Mouse (Mus musculus) limb, embryonic 14.5 days (tissue): ENCODE data around the gene Fam92b. TPM values are rescaled to one million over a fixed set of nuclear protein-coding genes. Genes with fewer than 3 reads are reported as not detected.

ENCODE experiments used
- ATAC-seq: fragments of 200-750 bp; cut with Nextera tagmentation; 2 replicates; pipeline ENCODE4 v1.8.0; 2017; ENCODE audit warnings: low read depth, moderate number of reproducible peaks, moderate TSS enrichment; ENCODE audit not compliant: low FRiP score
- DNase-seq: peaks from one replicate; pipeline ENCODE4 v3.0.0-alpha.2; 2015; ENCODE audit warnings: low spot score
- H3K27ac ChIP-seq: fragments of 300-500 bp; sonication (generic); replicated peaks from 2 replicates; pipeline ENCODE4 v1.5.1; 2014; ENCODE audit warnings: low read depth, mild to moderate bottlenecking, low read length, moderate library complexity, mixed read lengths
- H3K27me3 ChIP-seq: fragments of 300-500 bp; sonication (generic); 2 replicates; pipeline ENCODE4 v1.6.1; 2014; ENCODE audit warnings: low read length, mixed read lengths; ENCODE audit not compliant: control insufficient read depth, insufficient read depth
- H3K36me3 ChIP-seq: fragments of 300-500 bp; sonication (generic); 2 replicates; pipeline ENCODE4 v1.6.1; 2014; ENCODE audit warnings: mild to moderate bottlenecking, low read length, moderate library complexity, mixed read lengths; ENCODE audit not compliant: control insufficient read depth, insufficient read depth
- H3K4me1 ChIP-seq: fragments of 300-500 bp; sonication (generic); 2 replicates; pipeline ENCODE4 v1.6.1; 2014; ENCODE audit warnings: antibody characterized with exemption, low read length, mixed read lengths; ENCODE audit not compliant: control insufficient read depth, insufficient read depth
- H3K4me2 ChIP-seq: fragments of 300-500 bp; sonication (generic); replicated peaks from 2 replicates; pipeline ENCODE4 v1.6.1; 2014; ENCODE audit warnings: low read depth, mild to moderate bottlenecking, low read length, moderate library complexity; ENCODE audit not compliant: severe bottlenecking
- H3K4me3 ChIP-seq: fragments of 300-500 bp; sonication (generic); replicated peaks from 2 replicates; pipeline ENCODE4 v1.5.1; 2014; ENCODE audit warnings: low read length
- H3K9ac ChIP-seq: fragments of 300-500 bp; sonication (generic); 2 replicates; pipeline ENCODE4 v1.6.1; 2014; ENCODE audit warnings: mild to moderate bottlenecking, low read depth, low read length, moderate library complexity; ENCODE audit not compliant: severe bottlenecking
- H3K9me3 ChIP-seq: fragments of 300-500 bp; sonication (generic); 2 replicates; pipeline ENCODE4 v1.6.1; 2016; ENCODE audit warnings: low read length; ENCODE audit not compliant: control insufficient read depth
- POLR2A ChIP-seq: fragments of 200-500 bp; IDR thresholded peaks from 2 replicates; pipeline ENCODE4 v1.8.0; 2012; ENCODE audit warnings: inconsistent platforms, mild to moderate bottlenecking, moderate library complexity, borderline replicate concordance; ENCODE audit not compliant: insufficient read depth, insufficient read length; ENCODE audit errors: extremely low read depth
- WGBS: fragments of 180-500 bp; shearing (Covaris S2); extraction: QIAGEN DNeasy Blood & Tissue Kit; methylation state at CpG from one replicate; pipeline ENCODE4 v1.1.7; 2014; 5-methylcytosine and 5-hydroxymethylcytosine counted together
- polyA plus RNA-seq, 2 experiments: library from polyadenylated mRNA; depleted of rRNA in 1 of 2; stranded (reverse) in 1 of 2; unstranded in 1 of 2; fragments of >200 nt; fragmentation: Nextera tagmentation in 1 of 2; extraction: Ambion mirVana in 1 of 2; gene quantifications; 2 replicates each; pipeline versions ENCODE4 v1.2.1 to v1.2.3; 2012 to 2014

The Fam92b gene
- polyA plus RNA-seq, 2 experiments: not detected

- ATAC-seq (no peak), DNase-seq (no peak)
- Histone ChIP-seq H3K4me2 (no peak overlapping the region), H3K4me1 (no peaks in the 10 kb centered on the region), H3K4me3 (no peak overlapping the region), H3K27me3 (no peaks in the 10 kb centered on the region), H3K9me3 (no peaks in the 10 kb centered on the region), H3K9ac (no peak overlapping the region), H3K36me3 (no peaks in the 10 kb centered on the region), H3K27ac (no peak overlapping the region)
- TF ChIP-seq POLR2A: no peak
- WGBS: 51% methylated on average over 14 of the region's 14 CpGs
Measured at GRCm38 (mm10) chr8:120126357-120127161, 50.7 kb downstream of the Fam92b start.

- no peak for DNase-seq
- H3K4me2 ChIP-seq: no peak overlapping the region
- no peak for TF ChIP-seq POLR2A
- H3K27ac ChIP-seq: no peak overlapping the region
- no peaks in the 10 kb centered on the region for H3K27me3 ChIP-seq
- H3K36me3 ChIP-seq: no peaks in the 10 kb centered on the region
- H3K4me3 ChIP-seq: no peak overlapping the region
- 46% methylated on average over 7 of the region's 7 CpGs for WGBS
- H3K4me1 ChIP-seq: no peaks in the 10 kb centered on the region
- ATAC-seq: no peak
- no peaks in the 10 kb centered on the region for H3K9me3 ChIP-seq
- 0 out of 2 replicates have a peak overlapping the region, but pooled peaks have one; percentile 12 for H3K9ac ChIP-seq
Measured at GRCm38 (mm10) chr8:120124836-120125389, 52.4 kb downstream of the Fam92b start.

GRCm38 (mm10) chr8:120124261-120124660 lies 53.0 kb downstream of the Fam92b start:
- H3K36me3 ChIP-seq: no peaks in the 10 kb centered on the region
- no peak overlapping the region for H3K4me2 ChIP-seq
- DNase-seq: no peak
- H3K4me1 ChIP-seq: no peaks in the 10 kb centered on the region
- ATAC-seq: no peak
- no peaks in the 10 kb centered on the region for H3K27me3 ChIP-seq
- no peak overlapping the region for H3K4me3 ChIP-seq
- H3K9me3 ChIP-seq: no peaks in the 10 kb centered on the region
- 0 out of 2 replicates have a peak overlapping the region, but pooled peaks have one; percentile 12 for H3K9ac ChIP-seq
- TF ChIP-seq POLR2A: no peak
- no peak overlapping the region for H3K27ac ChIP-seq
- WGBS: 27% methylated on average over 6 of the region's 6 CpGs

GRCm38 (mm10) chr8:120120951-120121350 lies 56.3 kb downstream of the Fam92b start:
- ATAC-seq: no peak
- WGBS: 41% methylated on average over 5 of the region's 5 CpGs
- H3K4me1 ChIP-seq: no peaks in the 10 kb centered on the region
- no peak for TF ChIP-seq POLR2A
- H3K4me2 ChIP-seq: no peak overlapping the region
- H3K4me3 ChIP-seq: no peak overlapping the region
- peaks cover 4% of the 10 kb centered on the region; the same call in 1 of the 2 replicates for H3K27me3 ChIP-seq
- no peaks in the 10 kb centered on the region for H3K36me3 ChIP-seq
- no peak overlapping the region; the same call in 1 of the 2 replicates for H3K9ac ChIP-seq
- no peak overlapping the region for H3K27ac ChIP-seq
- DNase-seq: no peak
- H3K9me3 ChIP-seq: no peaks in the 10 kb centered on the region

GRCm38 (mm10) chr8:120119931-120120330 lies 57.3 kb downstream of the Fam92b start:
- no peak overlapping the region for H3K4me2 ChIP-seq
- no peak for TF ChIP-seq POLR2A
- no peak overlapping the region for H3K4me3 ChIP-seq
- no peaks in the 10 kb centered on the region for H3K9me3 ChIP-seq
- peaks cover 14% of the 10 kb centered on the region for H3K27me3 ChIP-seq
- no peak overlapping the region for H3K27ac ChIP-seq
- no peak overlapping the region for H3K9ac ChIP-seq
- WGBS: 76% methylated on average over 6 of the region's 6 CpGs
- H3K4me1 ChIP-seq: no peaks in the 10 kb centered on the region
- DNase-seq: no peak
- ATAC-seq: no peak
- H3K36me3 ChIP-seq: no peaks in the 10 kb centered on the region
